Mouse (Mus musculus) lung, embryonic 16.5 days (tissue): Measurements from ENCODE around the gene Actr1a. TPM values are rescaled to one million over a fixed set of nuclear protein-coding genes. Genes with fewer than 3 reads are reported as not detected.

ENCODE experiments used
- ATAC-seq: fragments of 200-750 bp; cut with Nextera tagmentation; 2 replicates; pipeline ENCODE4 v1.8.0; 2017; ENCODE audit warnings: low read depth, mild to moderate bottlenecking, moderate library complexity
- H3K27ac ChIP-seq: fragments of 300-500 bp; sonication (generic); 2 replicates; pipeline ENCODE4 v1.5.1; 2014; ENCODE audit warnings: mild to moderate bottlenecking, control low read depth, low read length
- H3K27me3 ChIP-seq: fragments of 300-500 bp; sonication (generic); 2 replicates; pipeline ENCODE4 v1.6.1; 2014; ENCODE audit warnings: low read depth, low read length, mixed read lengths; ENCODE audit not compliant: control insufficient read depth, insufficient read depth
- H3K36me3 ChIP-seq: fragments of 300-500 bp; sonication (generic); 2 replicates; pipeline ENCODE4 v1.6.1; 2014; ENCODE audit warnings: low read length; ENCODE audit not compliant: control insufficient read depth, insufficient read depth
- H3K4me1 ChIP-seq: fragments of 300-500 bp; sonication (generic); replicated peaks from 2 replicates; pipeline ENCODE4 v1.6.1; 2014; ENCODE audit warnings: low read length, mixed read lengths; ENCODE audit not compliant: control insufficient read depth, insufficient read depth
- H3K4me2 ChIP-seq: fragments of 300-500 bp; sonication (generic); 2 replicates; pipeline ENCODE4 v1.6.1; 2014; ENCODE audit warnings: low read depth, low read length, control low read depth
- H3K4me3 ChIP-seq: fragments of 300-500 bp; sonication (generic); 2 replicates; pipeline ENCODE4 v1.5.1; 2014; ENCODE audit warnings: mild to moderate bottlenecking, low read length, control low read depth
- H3K9ac ChIP-seq: fragments of 300-500 bp; sonication (generic); 2 replicates; pipeline ENCODE4 v1.6.1; 2014; ENCODE audit warnings: low read length, control low read depth
- H3K9me3 ChIP-seq: fragments of 300-500 bp; sonication (generic); 2 replicates; pipeline ENCODE4 v1.6.1; 2016; ENCODE audit warnings: low read length; ENCODE audit not compliant: control insufficient read depth
- WGBS: fragments of 180-500 bp; shearing (Covaris S2); extraction: QIAGEN DNeasy Blood & Tissue Kit; methylation state at CpG from one replicate; pipeline ENCODE4 v1.1.7; 2014; 5-methylcytosine and 5-hydroxymethylcytosine counted together
- polyA plus RNA-seq: library from polyadenylated mRNA; unstranded; fragments of >200 nt; fragmentation: Nextera tagmentation; extraction: Ambion mirVana; gene quantifications from 2 replicates; pipeline ENCODE4 v1.2.1, GENCODE M21; 2015

Actr1a gene
- polyA plus RNA-seq, 1 experiment from 2014 or later, result 137 TPM

GRCm38 (mm10) chr19:46367798-46368590 lies 27.6 kb downstream of the Actr1a start:
- Histone ChIP-seq H3K4me3 (no peak overlapping the region), H3K27ac (no peak overlapping the region), H3K4me2 (no peak overlapping the region), H3K9me3 (no peaks in the 10 kb centered on the region), H3K27me3 (no peaks in the 10 kb centered on the region), H3K9ac (no peak overlapping the region), H3K4me1 (no peaks in the 10 kb centered on the region), H3K36me3 (no peaks in the 10 kb centered on the region)
- WGBS, result 83% methylated on average over 23 of the region's 23 CpGs
- no peak for ATAC-seq

GRCm38 (mm10) chr19:46363294-46364009 lies 32.1 kb downstream of the Actr1a start:
- no peak overlapping the region for H3K9ac ChIP-seq
- peaks cover under 1% of the 10 kb centered on the region for H3K27me3 ChIP-seq
- no peak overlapping the region for H3K27ac ChIP-seq
- 74% methylated on average over 11 of the region's 11 CpGs for WGBS
- no peaks in the 10 kb centered on the region for H3K36me3 ChIP-seq
- H3K4me1 ChIP-seq, result 0 out of 2 replicates have a peak, but pooled peaks cover 3% of the 10 kb centered on the region
- ATAC-seq, result no peak
- H3K4me2 ChIP-seq, result no peak overlapping the region
- H3K9me3 ChIP-seq, result no peaks in the 10 kb centered on the region
- H3K4me3 ChIP-seq, result no peak overlapping the region

- H3K4me3 ChIP-seq, result no peak overlapping the region
- no peak for ATAC-seq
- H3K4me2 ChIP-seq, result no peak overlapping the region
- H3K9me3 ChIP-seq, result no peaks in the 10 kb centered on the region
- no peak overlapping the region for H3K27ac ChIP-seq
- 75% methylated on average over 8 of the region's 8 CpGs for whole genome bisulfite sequencing
- peaks cover 14% of the 10 kb centered on the region; the same call in 1 of the 2 replicates for H3K4me1 ChIP-seq
- peaks cover 10% of the 10 kb centered on the region for H3K27me3 ChIP-seq
- H3K9ac ChIP-seq, result no peak overlapping the region
- no peaks in the 10 kb centered on the region for H3K36me3 ChIP-seq
Measured at GRCm38 (mm10) chr19:46362104-46362503, 33.4 kb downstream of the Actr1a start.

- no peak overlapping the region for H3K9ac ChIP-seq
- WGBS, result 50% methylated on average over 4 of the region's 4 CpGs
- peak overlapping the region; percentile 83 for H3K4me2 ChIP-seq
- H3K9me3 ChIP-seq, result no peaks in the 10 kb centered on the region
- H3K27me3 ChIP-seq, result peaks cover 11% of the 10 kb centered on the region
- H3K4me3 ChIP-seq, result no peak overlapping the region
- H3K36me3 ChIP-seq, result no peaks in the 10 kb centered on the region
- peak overlapping the region; percentile 73 for H3K27ac ChIP-seq
- ATAC-seq, result no peak
- H3K4me1 ChIP-seq, result peaks cover 15% of the 10 kb centered on the region; the same call in 1 of the 2 replicates
Measured at GRCm38 (mm10) chr19:46358381-46358780, 37.2 kb downstream of the Actr1a start.

- H3K9ac ChIP-seq, result peak overlapping the region; percentile 73
- peaks cover 11% of the 10 kb centered on the region for H3K27me3 ChIP-seq
- peak; percentile 76 for ATAC-seq
- H3K4me3 ChIP-seq, result peak overlapping the region; percentile 61
- H3K4me2 ChIP-seq, result peak overlapping the region; percentile 83
- peaks cover 15% of the 10 kb centered on the region; the same call in 1 of the 2 replicates for H3K4me1 ChIP-seq
- 11% methylated on average over 25 of the region's 25 CpGs for WGBS
- H3K36me3 ChIP-seq, result no peaks in the 10 kb centered on the region
- H3K27ac ChIP-seq, result peak overlapping the region; percentile 73
- H3K9me3 ChIP-seq, result no peaks in the 10 kb centered on the region
Measured at GRCm38 (mm10) chr19:46357344-46358280, 37.9 kb downstream of the Actr1a start.

- WGBS, result under 1% methylated on average over 29 of the region's 29 CpGs
- peak; percentile 88 for ATAC-seq
Measured at GRCm38 (mm10) chr19:46356701-46357138, 38.8 kb downstream of the Actr1a start.

GRCm38 (mm10) chr19:46350168-46350932 lies 45.2 kb downstream of the Actr1a start, which contains the start of gene 2310034G01Rik:
Gene 2310034G01Rik (minus strand): TSS chr19:46350302.
- Histone ChIP-seq H3K4me3 (peak within 1 kb of the TSS; percentile 72), H3K4me1 (peaks cover 15% of the 10 kb centered on the region), H3K36me3 (no peaks in the 10 kb centered on the region), H3K27ac (peak within 1 kb of the TSS; percentile 81), H3K9me3 (no peaks in the 10 kb centered on the region), H3K9ac (peak within 1 kb of the TSS; percentile 86), H3K4me2 (peak within 1 kb of the TSS; percentile 97), H3K27me3 (no peaks in the 10 kb centered on the region)
- WGBS, result 55% methylated on average over 10 of the region's 10 CpGs
- no peak for ATAC-seq

More at GRCm38 (mm10) chr19:46356701-46357138, 38.8 kb downstream of the Actr1a start:
- Histone ChIP-seq H3K27ac (peak overlapping the region; percentile 66), H3K27me3 (peaks cover 11% of the 10 kb centered on the region), H3K9ac (peak overlapping the region; percentile 73), H3K4me3 (peak overlapping the region; percentile 61), H3K4me1 (peaks cover 15% of the 10 kb centered on the region; the same call in 1 of the 2 replicates), H3K36me3 (no peaks in the 10 kb centered on the region), H3K9me3 (no peaks in the 10 kb centered on the region), H3K4me2 (peak overlapping the region; percentile 83)

- Histone ChIP-seq H3K4me1 (peaks cover 15% of the 10 kb centered on the region), H3K36me3 (no peaks in the 10 kb centered on the region), H3K4me2 (peak overlapping the region; percentile 97), H3K4me3 (peak overlapping the region; percentile 72), H3K9ac (peak overlapping the region; percentile 86), H3K9me3 (no peaks in the 10 kb centered on the region), H3K27ac (peak overlapping the region; percentile 81), H3K27me3 (no peaks in the 10 kb centered on the region)
- WGBS, result 23% methylated on average over 6 of the region's 6 CpGs
- peak; percentile 21; the same call in 1 of the 2 replicates for ATAC-seq
Measured at GRCm38 (mm10) chr19:46349550-46349949, 46.0 kb downstream of the Actr1a start.
